Mouse (Mus musculus): ENCODE measurements around the gene Ankrd33b.

- TF ChIP-seq POLR2A (IDR thresholded peaks at IDR 0.05; ENCODE audit: borderline replicate concordance, extremely low read depth, insufficient read depth, insufficient read length, poor library complexity, severe bottlenecking) (no peak), CTCF (IDR thresholded peaks at IDR 0.05; ENCODE audit: borderline replicate concordance, extremely low read depth, insufficient read depth, insufficient read length) (peak; percentile 17; the same call in 1 of the 2 replicates)
Measured at GRCm38 (mm10) chr15:31320598-31321377, 46.7 kb downstream of the Ankrd33b start.
